Mouse (Mus musculus) neural tube, embryonic 15.5 days (tissue): Measurements from ENCODE around the gene Slc22a5. TPM values are rescaled to one million over a fixed set of nuclear protein-coding genes. Genes with fewer than 3 reads are reported as not detected.

Experiments used
- ATAC-seq: fragments of 200-750 bp; cut with Nextera tagmentation; 2 replicates; pipeline ENCODE4 v1.8.0; 2017; ENCODE audit warnings: mild to moderate bottlenecking, moderate TSS enrichment, moderate library complexity; ENCODE audit not compliant: low FRiP score
- H3K27ac ChIP-seq: fragments of 300-500 bp; sonication (generic); replicated peaks from 2 replicates; pipeline ENCODE4 v1.5.1; 2015; ENCODE audit warnings: mild to moderate bottlenecking, inconsistent platforms
- H3K27me3 ChIP-seq: fragments of 300-500 bp; sonication (generic); replicated peaks from 2 replicates; pipeline ENCODE4 v1.6.1; 2015; ENCODE audit warnings: inconsistent platforms
- H3K36me3 ChIP-seq: fragments of 300-500 bp; sonication (generic); 2 replicates; pipeline ENCODE4 v1.6.1; 2015; ENCODE audit warnings: inconsistent platforms
- H3K4me1 ChIP-seq: fragments of 300-500 bp; sonication (generic); 2 replicates; pipeline ENCODE4 v1.6.1; 2015; ENCODE audit warnings: inconsistent platforms
- H3K4me2 ChIP-seq: fragments of 300-500 bp; sonication (generic); 2 replicates; pipeline ENCODE4 v1.6.1; 2015; ENCODE audit warnings: inconsistent platforms, mild to moderate bottlenecking, moderate library complexity
- H3K4me3 ChIP-seq: fragments of 300-500 bp; sonication (generic); replicated peaks from 2 replicates; pipeline ENCODE4 v1.5.1; 2015; ENCODE audit warnings: mild to moderate bottlenecking, inconsistent platforms
- H3K9ac ChIP-seq: fragments of 300-500 bp; sonication (generic); replicated peaks from 2 replicates; pipeline ENCODE4 v1.6.1; 2015; ENCODE audit warnings: mild to moderate bottlenecking, inconsistent platforms
- H3K9me3 ChIP-seq: fragments of 300-500 bp; sonication (generic); replicated peaks from 2 replicates; pipeline ENCODE4 v1.6.1; 2016; ENCODE audit warnings: inconsistent platforms
- WGBS: fragments of 180-500 bp; shearing (Covaris S2); methylation state at CpG from one replicate; pipeline ENCODE4 v1.1.7; 2015; ENCODE audit warnings: mixed read lengths; 5-methylcytosine and 5-hydroxymethylcytosine counted together
- polyA plus RNA-seq: library from polyadenylated mRNA; unstranded; fragments of >200 nt; fragmentation: Nextera tagmentation; extraction: Ambion mirVana; gene quantifications from 2 replicates; pipeline ENCODE4 v1.2.1, GENCODE M21; 2015

The Slc22a5 gene
- polyA plus RNA-seq, 1 experiment from 2014 or later = 8.6 TPM

- Histone ChIP-seq H3K9me3 (no peaks in the 10 kb centered on the region), H3K27ac (no peak overlapping the region), H3K36me3 (no peaks in the 10 kb centered on the region), H3K9ac (no peak overlapping the region), H3K4me1 (no peaks in the 10 kb centered on the region), H3K4me3 (no peak overlapping the region), H3K4me2 (no peak overlapping the region), H3K27me3 (no peaks in the 10 kb centered on the region)
- 94% methylated on average over 4 of the region's 4 CpGs for WGBS
- no peak for ATAC-seq
Observed at GRCm38 (mm10) chr11:53835379-53836010, 56.0 kb downstream of the Slc22a5 start.

GRCm38 (mm10) chr11:53825409-53825808 lies 66.1 kb downstream of the Slc22a5 start:
- no peak overlapping the region for H3K4me3 ChIP-seq
- H3K4me1 ChIP-seq = no peaks in the 10 kb centered on the region
- no peak for ATAC-seq
- no peaks in the 10 kb centered on the region for H3K27me3 ChIP-seq
- H3K9ac ChIP-seq = no peak overlapping the region
- no peaks in the 10 kb centered on the region for H3K9me3 ChIP-seq
- no peaks in the 10 kb centered on the region for H3K36me3 ChIP-seq
- H3K27ac ChIP-seq = no peak overlapping the region
- WGBS = 88% methylated on average over 4 of the region's 4 CpGs
- no peak overlapping the region for H3K4me2 ChIP-seq

DNA sequence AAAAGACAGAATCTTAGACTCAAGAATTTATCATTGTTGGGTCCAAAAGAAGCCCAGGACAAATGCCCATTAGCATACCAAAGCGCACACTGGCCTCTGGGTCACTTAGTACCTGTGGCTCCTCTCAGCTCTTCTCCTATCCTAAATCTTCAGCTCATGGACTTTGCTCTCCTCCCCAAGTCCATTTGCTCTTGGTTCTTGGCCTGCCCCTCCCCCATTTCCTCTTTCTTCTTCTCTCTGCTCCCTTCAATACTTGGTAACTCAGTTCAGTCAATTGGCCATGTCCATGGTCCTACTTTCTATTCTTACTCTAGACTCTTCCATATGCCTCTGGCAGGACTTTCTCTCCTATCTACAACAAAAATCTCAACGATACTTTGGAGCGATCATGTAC lies 69.5 kb downstream of the Slc22a5 start:
- no peaks in the 10 kb centered on the region for H3K9me3 ChIP-seq
- no peaks in the 10 kb centered on the region for H3K4me1 ChIP-seq
- H3K9ac ChIP-seq = no peak overlapping the region
- WGBS = 93% methylated on average over 3 of the region's 3 CpGs
- ATAC-seq = no peak
- H3K36me3 ChIP-seq = no peaks in the 10 kb centered on the region
- H3K4me2 ChIP-seq = no peak overlapping the region
- H3K4me3 ChIP-seq = no peak overlapping the region
- no peaks in the 10 kb centered on the region for H3K27me3 ChIP-seq
- H3K27ac ChIP-seq = no peak overlapping the region

DNA sequence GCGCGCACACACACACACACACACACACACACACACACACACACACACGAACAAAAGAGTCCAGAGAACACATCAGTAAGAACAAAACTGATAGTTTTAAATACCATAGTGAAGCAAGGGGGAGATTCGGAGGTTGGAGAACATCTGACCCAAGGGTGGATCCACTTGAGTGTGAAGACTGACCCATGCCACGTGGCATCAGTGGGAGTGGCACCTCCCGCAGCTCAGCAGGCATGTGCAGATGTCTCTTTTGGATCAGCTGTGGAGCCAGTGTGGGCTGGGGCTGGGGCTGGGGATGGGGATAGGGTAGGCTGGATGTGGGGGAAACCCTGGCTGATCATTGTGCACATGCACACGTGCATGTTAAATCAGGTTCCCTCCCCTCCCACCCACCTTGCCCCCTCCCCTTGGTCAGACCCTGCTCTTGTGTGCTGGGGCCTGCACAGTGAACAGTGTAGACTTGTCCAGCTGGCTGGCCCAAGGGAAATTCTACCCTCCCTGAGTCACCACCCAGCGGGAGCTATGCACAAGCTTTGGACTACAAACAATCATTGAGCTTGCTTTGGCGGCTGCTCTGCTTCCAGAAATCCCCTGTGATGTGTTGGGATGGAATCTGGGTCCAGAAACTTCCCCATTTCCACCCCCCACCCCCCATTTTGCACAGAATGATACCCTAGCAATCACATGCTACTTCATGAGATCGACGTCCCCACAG lies 70.1 kb downstream of the Slc22a5 start:
- H3K9me3 ChIP-seq = no peaks in the 10 kb centered on the region
- no peaks in the 10 kb centered on the region for H3K36me3 ChIP-seq
- ATAC-seq = no peak
- H3K27me3 ChIP-seq = no peaks in the 10 kb centered on the region
- no peak overlapping the region for H3K27ac ChIP-seq
- H3K4me1 ChIP-seq = no peaks in the 10 kb centered on the region
- no peak overlapping the region for H3K4me2 ChIP-seq
- H3K4me3 ChIP-seq = no peak overlapping the region
- 83% methylated on average over 9 of the region's 11 CpGs for WGBS
- no peak overlapping the region for H3K9ac ChIP-seq

GRCm38 (mm10) chr11:53820516-53821170 lies 70.8 kb downstream of the Slc22a5 start:
- no peak overlapping the region for H3K4me3 ChIP-seq
- WGBS = 92% methylated on average over 13 of the region's 13 CpGs
- H3K9ac ChIP-seq = no peak overlapping the region
- ATAC-seq = no peak
- no peaks in the 10 kb centered on the region for H3K4me1 ChIP-seq
- H3K9me3 ChIP-seq = no peaks in the 10 kb centered on the region
- no peaks in the 10 kb centered on the region for H3K36me3 ChIP-seq
- H3K27ac ChIP-seq = no peak overlapping the region
- no peaks in the 10 kb centered on the region for H3K27me3 ChIP-seq
- no peak overlapping the region for H3K4me2 ChIP-seq

- Histone ChIP-seq H3K9ac (no peak overlapping the region), H3K27ac (no peak overlapping the region), H3K27me3 (no peaks in the 10 kb centered on the region), H3K4me2 (no peak overlapping the region), H3K4me3 (no peak overlapping the region), H3K4me1 (no peaks in the 10 kb centered on the region), H3K9me3 (no peaks in the 10 kb centered on the region), H3K36me3 (no peaks in the 10 kb centered on the region)
- ATAC-seq = no peak
- WGBS = 95% methylated on average over 6 of the region's 6 CpGs
Observed at GRCm38 (mm10) chr11:53819511-53819910, 71.9 kb downstream of the Slc22a5 start.

DNA sequence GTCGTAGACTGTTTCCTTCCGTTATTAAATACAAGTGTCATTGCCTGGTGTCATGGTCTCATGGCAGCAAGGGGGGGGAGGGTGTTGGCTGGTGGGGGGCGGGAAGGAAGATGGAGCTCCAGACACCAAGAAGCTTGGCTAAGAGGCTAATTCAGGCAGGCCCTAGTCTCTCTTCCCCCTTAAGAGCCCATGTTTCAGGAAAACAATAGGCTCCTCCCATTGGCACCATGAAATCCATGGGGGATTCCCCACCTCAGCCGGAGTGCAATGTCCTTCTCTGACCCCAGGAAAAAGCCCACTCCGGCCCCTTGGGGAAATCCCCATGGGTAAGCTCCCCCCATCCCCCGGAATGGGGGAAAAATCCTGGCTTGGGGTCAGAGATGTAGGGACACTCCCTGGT lies 72.7 kb downstream of the Slc22a5 start:
- no peak for ATAC-seq
- H3K9me3 ChIP-seq = no peaks in the 10 kb centered on the region
- H3K27me3 ChIP-seq = no peaks in the 10 kb centered on the region
- no peak overlapping the region for H3K27ac ChIP-seq
- no peak overlapping the region for H3K9ac ChIP-seq
- no peaks in the 10 kb centered on the region for H3K4me1 ChIP-seq
- H3K36me3 ChIP-seq = no peaks in the 10 kb centered on the region
- H3K4me2 ChIP-seq = no peak overlapping the region
- no peak overlapping the region for H3K4me3 ChIP-seq
- WGBS = 59% methylated on average over 6 of the region's 6 CpGs

- ATAC-seq = no peak
- Histone ChIP-seq H3K27ac (no peak overlapping the region), H3K4me1 (no peaks in the 10 kb centered on the region), H3K27me3 (no peaks in the 10 kb centered on the region), H3K4me2 (no peak overlapping the region), H3K9ac (no peak overlapping the region), H3K36me3 (no peaks in the 10 kb centered on the region), H3K9me3 (no peaks in the 10 kb centered on the region), H3K4me3 (no peak overlapping the region)
- WGBS = 94% methylated on average over 5 of the region's 5 CpGs
Observed at GRCm38 (mm10) chr11:53816841-53817375, 74.6 kb downstream of the Slc22a5 start.

- H3K4me3 ChIP-seq = no peak overlapping the region
- H3K4me2 ChIP-seq = no peak overlapping the region
- H3K36me3 ChIP-seq = no peaks in the 10 kb centered on the region
- WGBS = 52% methylated on average over 3 of the region's 3 CpGs
- H3K9ac ChIP-seq = no peak overlapping the region
- ATAC-seq = no peak
- H3K9me3 ChIP-seq = no peaks in the 10 kb centered on the region
- no peak overlapping the region for H3K27ac ChIP-seq
- no peaks in the 10 kb centered on the region for H3K27me3 ChIP-seq
- H3K4me1 ChIP-seq = no peaks in the 10 kb centered on the region
Observed at GRCm38 (mm10) chr11:53814810-53815209, 76.7 kb downstream of the Slc22a5 start.

Other genes starting within 250 kb of the Slc22a5 start
- 12.1 and 19.1 TPM in 2 replicates for gene Rad50, start 184.3 kb downstream of the Slc22a5 start, polyA plus RNA-seq
- 0.15 TPM in 1 of 2 replicates, not detected in the other for gene Il5, start 170.9 kb downstream of the Slc22a5 start, polyA plus RNA-seq
- gene Irf1, start 121.6 kb downstream of the Slc22a5 start, polyA plus RNA-seq = 3.9 and 23.3 TPM in 2 replicates
- gene Gm17334, start 118.5 kb downstream of the Slc22a5 start, polyA plus RNA-seq = 0.34 TPM in 1 of 2 replicates, not detected in the other
- 0.79 and 2.8 TPM in 2 replicates for gene Gm12216, start 32.4 kb downstream of the Slc22a5 start, polyA plus RNA-seq
- gene Slc22a21, start 88.7 kb upstream of the Slc22a5 start, polyA plus RNA-seq = 4.5 and 4.7 TPM in 2 replicates
- gene Slc22a4, start 136.4 kb upstream of the Slc22a5 start, polyA plus RNA-seq = 5.9 TPM in 2 replicates
- gene Pdlim4, start 177.4 kb upstream of the Slc22a5 start, polyA plus RNA-seq = 34.4 and 45.7 TPM in 2 replicates
- gene P4ha2, start 208.4 kb upstream of the Slc22a5 start, polyA plus RNA-seq = 16.7 and 18.5 TPM in 2 replicates